8 mouse cellular contexts compared by ENCODE assay signal in the genomic region with DNA sequence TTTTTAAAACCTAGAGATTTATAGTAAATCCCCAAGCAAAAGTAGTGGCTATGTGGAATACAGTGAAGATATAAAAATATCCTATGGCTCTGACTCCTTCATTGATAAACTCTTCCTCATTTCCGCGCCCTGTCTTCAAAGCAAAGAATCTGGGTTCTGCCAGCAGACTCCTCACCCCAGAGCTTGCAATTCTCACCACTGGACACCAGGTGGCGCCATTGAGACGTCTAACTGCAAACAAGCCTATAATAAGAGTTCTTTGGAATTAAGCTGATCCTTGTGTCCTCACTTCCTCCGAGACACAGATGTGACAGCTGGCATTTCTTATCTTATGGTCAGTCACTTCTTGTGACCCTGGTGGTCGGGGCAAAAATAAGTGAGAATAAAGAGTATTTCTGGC.
A peak's percentile ranks its signal among the peaks of the same experiment; 100 is the strongest.
DNase-seq lines count a peak whose midpoint lies in the region; ATAC-seq lines count a peak whose summit lies in the region.

No protein-coding gene starts in this region.

- intact Hi-C loops in left cerebral cortex, postnatal 25 days (cut with DNase I) = loop anchor here (2.0 to 10.0 kb wide), 2 partner anchors 528 to 660 kb away; no protein-coding TSS in a partner anchor

- no peak overlapping the region for H3K4me2 ChIP-seq in liver, embryonic 12.5 days

- no peak overlapping the region for H3K4me3 ChIP-seq in liver, embryonic 12.5 days

- 8% methylated on average over 6 of the region's 6 CpGs for WGBS in liver, embryonic 12.5 days (ENCODE audit: insufficient replicate concordance)

- H3K27ac ChIP-seq in liver, embryonic 12.5 days = no peak overlapping the region

- no peak for ATAC-seq in liver, embryonic 12.5 days
- peak; percentile 65; the same call in 1 of the 2 replicates for ATAC-seq in erythroblast, adult 5-6 weeks (replicated peaks; ENCODE audit: low FRiP score, poor library complexity, severe bottlenecking)
- ATAC-seq in hematopoietic stem cell, adult 5-6 weeks (replicated peaks in 1 of 2; ENCODE audit: insufficient read depth in 1 of 2, low FRiP score in 2 of 2, low TSS enrichment in 1 of 2, low read depth in 1 of 2, poor library complexity in 2 of 2, severe bottlenecking in 2 of 2) = peak; percentile 62 to 63

- no peaks in the 10 kb centered on the region for H3K4me1 ChIP-seq in liver, embryonic 12.5 days

- DNase-seq in liver = peak; percentile 74
- DNase-seq in brain, adult 2 months (ENCODE audit: low read depth, low spot score) = peak; percentile 83
- peak; percentile 78 to 84 for DNase-seq in left cerebral cortex, postnatal 25 days (ENCODE audit: low spot score in 2 of 2)
- DNase-seq in ovary, adult 18-20 months (ENCODE audit: low spot score) = peak; percentile 12
- peak; percentile 58 for DNase-seq in thymus, postnatal 0 days (ENCODE audit: low spot score)

- no peaks in the 10 kb centered on the region for H3K9me3 ChIP-seq in liver, embryonic 12.5 days (replicated peaks)

- H3K9ac ChIP-seq in liver, embryonic 12.5 days = no peak overlapping the region

- H3K36me3 ChIP-seq in liver, embryonic 12.5 days = no peaks in the 10 kb centered on the region

- no peaks in the 10 kb centered on the region for H3K27me3 ChIP-seq in liver, embryonic 12.5 days (replicated peaks)

Comparison
In these comparisons a context has a peak if more than half of its experiments do, and no peak if none do; other contexts are left out.
1. DNase-seq: peak in every context shown above with its lines; median percentile 83 in brain, adult 2 months; 81 in left cerebral cortex, postnatal 25 days; 74 in liver; 58 in thymus, postnatal 0 days; 12 in ovary, adult 18-20 months.